Mouse (Mus musculus): ENCODE data around the gene Dock10. TPM values are rescaled to one million over a fixed set of nuclear protein-coding genes. Genes with fewer than 3 reads are reported as not detected.

Gene Dock10
- polyA plus RNA-seq, 1 experiment from 2014 or later = 2.9 TPM

- Histone ChIP-seq H3K27ac (ENCODE audit: low read depth, low read length) (no peak overlapping the region), H3K36me3 (ENCODE audit: control insufficient read depth, insufficient read depth, low read length) (no peaks in the 10 kb centered on the region), H3K9me3 (ENCODE audit: control insufficient read depth, low read length) (no peaks in the 10 kb centered on the region), H3K27me3 (ENCODE audit: control insufficient read depth, insufficient read depth, low read length) (no peaks in the 10 kb centered on the region), H3K4me1 (ENCODE audit: control insufficient read depth, insufficient read depth, low read length) (no peaks in the 10 kb centered on the region), H3K4me3 (ENCODE audit: low read depth, low read length) (no peak overlapping the region), H3K4me2 (no peak overlapping the region), H3K9ac (ENCODE audit: low read length) (no peak overlapping the region)
- ATAC-seq (ENCODE audit: low FRiP score) = no peak
- WGBS = 83% methylated on average over 4 of the region's 4 CpGs
- no peak for DNase-seq (ENCODE audit: low spot score, missing footprints)
These were observed 121.1 kb downstream of the Dock10 start for GRCm38 (mm10) chr1:80637214-80637705.

GRCm38 (mm10) chr1:80635825-80636224 is 122.5 kb downstream of the Dock10 start:
- WGBS = 96% methylated on average over 4 of the region's 4 CpGs
- Histone ChIP-seq H3K36me3 (ENCODE audit: control insufficient read depth, insufficient read depth, low read length) (no peaks in the 10 kb centered on the region), H3K27me3 (ENCODE audit: control insufficient read depth, insufficient read depth, low read length) (no peaks in the 10 kb centered on the region), H3K4me2 (no peak overlapping the region), H3K4me1 (ENCODE audit: control insufficient read depth, insufficient read depth, low read length) (no peaks in the 10 kb centered on the region), H3K9me3 (ENCODE audit: control insufficient read depth, low read length) (no peaks in the 10 kb centered on the region), H3K27ac (ENCODE audit: low read depth, low read length) (no peak overlapping the region), H3K9ac (ENCODE audit: low read length) (no peak overlapping the region), H3K4me3 (ENCODE audit: low read depth, low read length) (no peak overlapping the region)
- ATAC-seq (ENCODE audit: low FRiP score) = no peak
- peak; percentile 39 for DNase-seq (ENCODE audit: low spot score, missing footprints)

DNA sequence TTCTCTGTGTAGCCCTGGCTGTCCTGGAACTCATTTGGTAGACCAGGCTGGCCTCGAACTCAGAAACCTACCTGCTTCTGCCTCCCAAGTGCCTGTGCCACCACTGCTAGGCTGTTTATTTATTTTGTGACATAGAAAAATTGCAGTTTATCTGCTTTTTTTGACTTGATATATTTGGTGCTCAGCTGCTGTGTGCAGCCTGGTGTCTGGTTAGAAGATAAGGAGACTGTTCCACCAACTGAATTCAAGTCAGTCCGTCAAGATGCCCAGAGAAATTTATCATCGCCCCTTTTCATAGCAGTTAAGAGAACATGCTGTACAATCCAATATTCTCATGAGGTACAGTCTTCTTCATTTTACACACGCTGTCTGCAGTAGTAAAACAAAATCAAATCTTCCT is 124.8 kb downstream of the Dock10 start:
- DNase-seq (ENCODE audit: low spot score, missing footprints) (no peak), ATAC-seq (ENCODE audit: low FRiP score) (no peak)
- 90% methylated on average over 4 of the region's 4 CpGs for WGBS
- H3K9ac ChIP-seq (ENCODE audit: low read length) = no peak overlapping the region
- no peak overlapping the region for H3K27ac ChIP-seq (ENCODE audit: low read depth, low read length)
- no peaks in the 10 kb centered on the region for H3K36me3 ChIP-seq (ENCODE audit: control insufficient read depth, insufficient read depth, low read length)
- no peaks in the 10 kb centered on the region for H3K4me1 ChIP-seq (ENCODE audit: control insufficient read depth, insufficient read depth, low read length)
- H3K4me3 ChIP-seq (ENCODE audit: low read depth, low read length) = no peak overlapping the region
- no peaks in the 10 kb centered on the region for H3K27me3 ChIP-seq (ENCODE audit: control insufficient read depth, insufficient read depth, low read length)
- no peak overlapping the region for H3K4me2 ChIP-seq
- no peaks in the 10 kb centered on the region for H3K9me3 ChIP-seq (ENCODE audit: control insufficient read depth, low read length)

DNA sequence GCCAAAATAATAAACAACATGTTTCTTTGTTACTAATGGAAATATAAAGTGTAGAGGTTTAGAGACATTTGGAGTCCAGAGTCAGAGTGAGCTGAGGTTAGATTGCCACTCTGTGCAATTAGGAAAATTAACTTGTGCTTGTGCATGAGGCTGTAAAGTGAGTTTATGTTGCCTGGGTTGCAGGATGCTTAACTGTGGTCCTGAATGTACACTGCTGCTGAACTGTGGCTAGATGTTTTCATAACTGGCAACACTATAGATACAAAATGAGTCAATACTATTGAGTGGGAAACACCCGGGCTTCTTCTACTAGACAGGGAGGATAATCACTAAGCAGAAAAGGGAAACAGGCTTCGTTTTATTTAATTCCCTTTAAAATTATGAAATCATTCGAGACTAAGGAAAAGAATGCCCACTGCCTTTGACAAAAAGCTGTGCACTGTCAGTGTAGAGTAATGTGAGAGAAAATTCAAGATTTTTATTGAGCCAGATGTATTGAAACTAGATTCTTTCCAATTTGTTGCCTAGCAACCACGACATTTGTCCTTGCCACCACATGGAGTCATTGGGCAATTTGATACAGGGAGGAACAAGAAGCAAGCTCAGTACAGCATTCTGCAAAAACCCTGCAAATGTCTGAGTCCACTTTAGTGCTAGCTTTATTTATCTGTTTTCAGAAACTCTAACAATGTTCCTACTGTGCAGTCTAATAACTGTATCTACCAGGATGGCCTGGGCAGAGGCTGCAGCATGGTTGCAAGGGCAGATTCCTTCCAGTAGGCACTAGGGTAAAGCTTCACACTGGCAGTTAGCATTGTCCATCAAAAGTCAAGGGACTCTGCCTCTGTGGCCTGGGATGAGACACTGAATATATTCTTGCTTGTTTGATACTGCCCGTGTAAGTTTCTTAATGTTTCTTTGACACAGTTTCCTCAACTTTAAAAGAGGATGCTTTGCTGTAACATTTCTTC is 127.9 kb downstream of the Dock10 start:
- H3K9me3 ChIP-seq (ENCODE audit: control insufficient read depth, low read length) = no peaks in the 10 kb centered on the region
- H3K4me3 ChIP-seq (ENCODE audit: low read depth, low read length) = no peak overlapping the region
- H3K4me2 ChIP-seq = no peak overlapping the region
- H3K4me1 ChIP-seq (ENCODE audit: control insufficient read depth, insufficient read depth, low read length) = no peaks in the 10 kb centered on the region
- peak; percentile 59; the same call in 1 of the 2 replicates for ATAC-seq (ENCODE audit: low FRiP score)
- no peaks in the 10 kb centered on the region for H3K36me3 ChIP-seq (ENCODE audit: control insufficient read depth, insufficient read depth, low read length)
- DNase-seq (ENCODE audit: low spot score, missing footprints) = no peak
- H3K27ac ChIP-seq (ENCODE audit: low read depth, low read length) = no peak overlapping the region
- 57% methylated on average over 5 of the region's 5 CpGs for WGBS
- no peaks in the 10 kb centered on the region for H3K27me3 ChIP-seq (ENCODE audit: control insufficient read depth, insufficient read depth, low read length)
- no peak overlapping the region for H3K9ac ChIP-seq (ENCODE audit: low read length)

- Histone ChIP-seq H3K27me3 (ENCODE audit: control insufficient read depth, insufficient read depth, low read length) (no peaks in the 10 kb centered on the region), H3K4me1 (ENCODE audit: control insufficient read depth, insufficient read depth, low read length) (no peaks in the 10 kb centered on the region), H3K4me2 (no peak overlapping the region), H3K9ac (ENCODE audit: low read length) (no peak overlapping the region), H3K36me3 (ENCODE audit: control insufficient read depth, insufficient read depth, low read length) (no peaks in the 10 kb centered on the region), H3K9me3 (ENCODE audit: control insufficient read depth, low read length) (no peaks in the 10 kb centered on the region), H3K27ac (ENCODE audit: low read depth, low read length) (no peak overlapping the region), H3K4me3 (ENCODE audit: low read depth, low read length) (no peak overlapping the region)
- no peak for DNase-seq (ENCODE audit: low spot score, missing footprints)
- ATAC-seq (ENCODE audit: low FRiP score) = no peak
These were observed 130.3 kb downstream of the Dock10 start for GRCm38 (mm10) chr1:80628054-80628453.

DNA sequence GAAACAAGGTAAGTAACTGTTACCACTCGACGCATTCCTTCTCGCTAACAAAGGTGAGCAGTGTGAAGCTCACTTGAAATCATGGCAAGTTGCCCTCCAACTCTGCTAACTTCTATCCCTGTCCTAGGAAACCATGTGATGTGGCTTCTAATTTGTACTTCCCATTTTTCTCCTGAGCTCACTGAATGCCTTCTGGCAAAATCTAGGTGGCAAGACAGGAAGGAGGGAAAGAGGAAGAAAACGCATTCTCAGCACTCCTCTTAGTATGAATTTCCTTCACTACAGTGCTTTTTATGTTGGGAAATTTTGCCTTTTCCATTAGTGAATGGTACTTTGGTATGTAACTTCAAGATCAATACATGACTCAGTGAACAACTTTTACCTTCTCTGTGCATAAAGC is 131.5 kb downstream of the Dock10 start:
- H3K4me2 ChIP-seq = no peak overlapping the region

DNA sequence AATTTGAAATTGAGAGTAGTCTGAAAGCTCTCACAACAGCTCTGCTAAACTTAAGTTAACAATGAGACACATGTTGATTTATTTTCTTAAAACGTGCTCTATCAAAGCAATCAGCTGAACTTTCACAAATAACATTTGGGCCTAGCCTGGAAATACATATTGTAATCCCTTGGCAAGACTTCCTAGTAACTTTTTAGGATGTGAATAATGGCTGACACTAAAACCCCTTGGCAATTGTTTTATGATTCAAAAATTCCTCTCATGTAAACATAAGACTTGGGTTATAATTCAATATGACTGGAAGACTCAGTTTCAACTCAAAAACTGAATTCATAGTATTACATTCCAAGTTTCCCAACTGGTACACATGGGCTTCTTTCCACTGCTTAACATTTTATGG is 133.0 kb downstream of the Dock10 start:
- no peaks in the 10 kb centered on the region for H3K27me3 ChIP-seq (ENCODE audit: control insufficient read depth, insufficient read depth, low read length)
- ATAC-seq (ENCODE audit: low FRiP score) = no peak
- 71% methylated on average over 1 of the region's 1 CpGs for WGBS
- no peak overlapping the region for H3K4me3 ChIP-seq (ENCODE audit: low read depth, low read length)
- no peaks in the 10 kb centered on the region for H3K9me3 ChIP-seq (ENCODE audit: control insufficient read depth, low read length)
- no peaks in the 10 kb centered on the region for H3K4me1 ChIP-seq (ENCODE audit: control insufficient read depth, insufficient read depth, low read length)
- no peak overlapping the region for H3K4me2 ChIP-seq
- no peak overlapping the region for H3K27ac ChIP-seq (ENCODE audit: low read depth, low read length)
- DNase-seq (ENCODE audit: low spot score, missing footprints) = no peak
- no peak overlapping the region for H3K9ac ChIP-seq (ENCODE audit: low read length)
- no peaks in the 10 kb centered on the region for H3K36me3 ChIP-seq (ENCODE audit: control insufficient read depth, insufficient read depth, low read length)

More for the DNA sequence above, 131.5 kb downstream of the Dock10 start:
- no peak for ATAC-seq (ENCODE audit: low FRiP score)
- Histone ChIP-seq H3K27me3 (ENCODE audit: control insufficient read depth, insufficient read depth, low read length) (no peaks in the 10 kb centered on the region), H3K27ac (ENCODE audit: low read depth, low read length) (no peak overlapping the region), H3K4me1 (ENCODE audit: control insufficient read depth, insufficient read depth, low read length) (no peaks in the 10 kb centered on the region), H3K9me3 (ENCODE audit: control insufficient read depth, low read length) (no peaks in the 10 kb centered on the region), H3K4me3 (ENCODE audit: low read depth, low read length) (no peak overlapping the region), H3K9ac (ENCODE audit: low read length) (no peak overlapping the region), H3K36me3 (ENCODE audit: control insufficient read depth, insufficient read depth, low read length) (no peaks in the 10 kb centered on the region)
- 95% methylated on average over 4 of the region's 4 CpGs for WGBS
- DNase-seq (ENCODE audit: low spot score, missing footprints) = no peak

DNA sequence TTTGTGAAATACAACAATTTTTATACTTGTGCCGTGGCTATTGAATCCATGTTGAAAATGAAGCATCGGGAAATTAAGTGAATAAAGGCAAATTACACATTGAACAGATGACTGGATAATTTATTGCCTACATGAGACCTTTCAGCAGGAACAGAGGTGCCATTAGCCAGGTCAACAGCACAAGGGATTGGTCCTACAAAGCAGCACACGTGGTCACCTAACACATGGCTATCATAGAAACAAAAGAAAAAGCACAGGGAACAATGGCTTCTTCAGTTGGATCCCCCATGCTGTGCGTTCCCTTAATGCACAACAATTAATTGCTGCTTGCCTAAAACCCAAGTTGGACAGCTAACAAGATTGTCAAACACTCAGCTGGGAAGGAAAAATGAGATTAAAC is 133.8 kb downstream of the Dock10 start:
- Histone ChIP-seq H3K27ac (ENCODE audit: low read depth, low read length) (no peak overlapping the region), H3K4me2 (no peak overlapping the region), H3K9me3 (ENCODE audit: control insufficient read depth, low read length) (no peaks in the 10 kb centered on the region), H3K27me3 (ENCODE audit: control insufficient read depth, insufficient read depth, low read length) (no peaks in the 10 kb centered on the region), H3K4me3 (ENCODE audit: low read depth, low read length) (no peak overlapping the region), H3K36me3 (ENCODE audit: control insufficient read depth, insufficient read depth, low read length) (no peaks in the 10 kb centered on the region), H3K4me1 (ENCODE audit: control insufficient read depth, insufficient read depth, low read length) (no peaks in the 10 kb centered on the region), H3K9ac (ENCODE audit: low read length) (no peak overlapping the region)
- DNase-seq (ENCODE audit: low spot score, missing footprints) (no peak), ATAC-seq (ENCODE audit: low FRiP score) (no peak)
- 76% methylated on average over 4 of the region's 4 CpGs for WGBS

DNA sequence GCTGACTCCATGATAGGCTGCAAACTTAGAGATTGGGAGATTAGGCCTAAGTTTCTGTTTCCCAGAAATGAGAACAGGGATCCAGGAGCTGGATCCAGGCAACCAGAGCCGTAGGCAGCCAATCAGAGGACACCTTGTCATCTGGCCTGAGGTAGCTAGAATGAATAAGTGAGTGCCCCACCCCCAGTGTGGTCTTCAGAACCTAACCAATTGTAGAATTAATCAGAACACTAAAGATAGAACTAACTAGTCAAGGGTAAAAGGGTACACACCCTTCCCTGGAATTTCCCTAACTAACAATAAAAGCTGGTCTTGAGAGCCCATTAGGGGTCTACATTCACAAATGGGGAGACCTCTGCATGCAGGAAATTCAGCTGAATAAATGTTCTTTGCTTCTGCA is 135.7 kb downstream of the Dock10 start:
- ATAC-seq (ENCODE audit: low FRiP score) = no peak
- H3K36me3 ChIP-seq (ENCODE audit: control insufficient read depth, insufficient read depth, low read length) = no peaks in the 10 kb centered on the region
- no peak overlapping the region for H3K27ac ChIP-seq (ENCODE audit: low read depth, low read length)
- no peak overlapping the region for H3K4me2 ChIP-seq
- WGBS = 95% methylated on average over 1 of the region's 1 CpGs
- no peaks in the 10 kb centered on the region for H3K4me1 ChIP-seq (ENCODE audit: control insufficient read depth, insufficient read depth, low read length)
- H3K27me3 ChIP-seq (ENCODE audit: control insufficient read depth, insufficient read depth, low read length) = no peaks in the 10 kb centered on the region
- no peak overlapping the region for H3K9ac ChIP-seq (ENCODE audit: low read length)
- no peak for DNase-seq (ENCODE audit: low spot score, missing footprints)
- H3K4me3 ChIP-seq (ENCODE audit: low read depth, low read length) = no peak overlapping the region
- H3K9me3 ChIP-seq (ENCODE audit: control insufficient read depth, low read length) = no peaks in the 10 kb centered on the region
